Mouse (Mus musculus) small intestine, adult 2 months (tissue): ENCODE results near the gene Pgm1.

ENCODE experiments used
- CTCF ChIP-seq: fragments of 200-500 bp; IDR thresholded peaks from 2 replicates; pipeline ENCODE4 v1.5.1; 2012; ENCODE audit warnings: low read depth, mild to moderate bottlenecking, control low read depth, inconsistent platforms, low read length, moderate library complexity, mixed read lengths; ENCODE audit not compliant: insufficient replicate concordance, insufficient read length; ENCODE audit errors: extremely low read depth
- POLR2A ChIP-seq: fragments of 200-500 bp; IDR thresholded peaks from 2 replicates; pipeline ENCODE4 v1.6.1; 2012; ENCODE audit warnings: low read depth, mild to moderate bottlenecking, control low read depth, inconsistent platforms, low read length, moderate library complexity

DNA sequence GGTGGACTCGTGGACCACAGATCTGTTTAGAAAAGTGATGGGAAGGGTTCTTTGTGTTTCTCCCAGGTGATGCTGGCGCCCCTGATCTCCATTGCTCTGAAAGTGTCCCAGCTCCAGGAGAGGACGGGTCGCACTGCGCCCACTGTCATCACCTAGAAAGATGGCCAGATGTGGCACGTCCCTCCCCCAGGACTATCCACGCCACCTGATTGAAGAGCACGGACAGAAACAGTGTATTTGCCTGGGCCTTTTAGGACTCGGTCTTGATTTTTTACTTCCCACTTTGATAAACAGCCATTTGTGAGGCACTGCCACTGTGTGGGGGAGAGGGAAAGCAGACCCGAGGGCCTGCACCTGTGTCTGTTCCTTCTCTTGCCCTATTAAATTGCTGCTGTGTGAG lies 57.4 kb downstream of the Pgm1 start:
- TF ChIP-seq CTCF, result no peak
- no peak for TF ChIP-seq POLR2A
